Mouse (Mus musculus) MEL (cell line): ENCODE measurements at regions not wholly inside any gene's neighbourhood (a gene's known extent, or its start where the extent isn't known, plus 50 kb on each side); places are given as distances from the start of the nearest gene placed in this dataset.
A peak's percentile ranks its signal among the peaks of the same experiment; 100 is the strongest.

Source experiments
- DNase-seq: peaks from one replicate; pipeline ENCODE4 v3.0.0; 2011; ENCODE audit warnings: low read depth, low spot score
- H3K27ac ChIP-seq: 2 replicates; pipeline ENCODE4 v1.5.1; 2012; ENCODE audit warnings: low read depth, mild to moderate bottlenecking, control low read depth, low read length, moderate library complexity; ENCODE audit not compliant: control insufficient read depth
- H3K27me3 ChIP-seq, 2 experiments: fragments of 150-350 bp in 1 of 2; sonication (generic) in 1 of 2; 2 replicates each; pipeline ENCODE4 v1.6.1; 2012; ENCODE audit warnings: low read length in 2 of 2, mild to moderate bottlenecking in 2 of 2, improper control_type of control experiment in 1 of 2, moderate library complexity in 1 of 2; ENCODE audit not compliant: insufficient read depth in 2 of 2, control insufficient read depth in 1 of 2
- H3K36me3 ChIP-seq, 2 experiments: 2 replicates each; pipeline ENCODE4 v1.6.1; 2012 to 2014; ENCODE audit warnings: low read length in 2 of 2, improper control_type of control experiment in 1 of 2, inconsistent platforms in 1 of 2, mild to moderate bottlenecking in 1 of 2; ENCODE audit not compliant: insufficient read depth in 2 of 2, control insufficient read depth in 1 of 2
- H3K4me1 ChIP-seq, 2 experiments: fragments of 150-350 bp in 1 of 2; sonication (generic) in 1 of 2; 2 replicates each; pipeline ENCODE4 v1.6.1; 2012; ENCODE audit warnings: low read length in 2 of 2, improper control_type of control experiment in 1 of 2, mild to moderate bottlenecking in 1 of 2; ENCODE audit not compliant: insufficient read depth in 2 of 2, control insufficient read depth in 1 of 2
- H3K4me3 ChIP-seq, 2 experiments: fragments of 150-350 bp in 1 of 2; sonication (generic) in 1 of 2; 2 replicates each; pipeline ENCODE4 v1.5.1; 2012; ENCODE audit warnings: low read depth in 2 of 2, low read length in 2 of 2, mild to moderate bottlenecking in 2 of 2, moderate library complexity in 2 of 2, control low read depth in 1 of 2, improper control_type of control experiment in 1 of 2; ENCODE audit not compliant: control insufficient read depth in 1 of 2, insufficient read depth in 1 of 2
- H3K79me2 ChIP-seq: 2 replicates; pipeline ENCODE4 v1.6.1; 2012; ENCODE audit warnings: mild to moderate bottlenecking, low read length, moderate library complexity; ENCODE audit not compliant: control insufficient read depth, poor library complexity, insufficient read depth
- H3K9ac ChIP-seq: 2 replicates; pipeline ENCODE4 v1.6.1; 2012; ENCODE audit warnings: low read depth, mild to moderate bottlenecking, control low read depth, low read length, moderate library complexity; ENCODE audit not compliant: control insufficient read depth, poor library complexity, severe bottlenecking
- H3K9me3 ChIP-seq: fragments of 150-350 bp; sonication (generic); replicated peaks from 2 replicates; pipeline ENCODE4 v1.6.1; 2012; ENCODE audit warnings: mild to moderate bottlenecking, low read length, improper control_type of control experiment, moderate library complexity; ENCODE audit not compliant: insufficient read depth
- BHLHE40 ChIP-seq: IDR thresholded peaks from 2 replicates; pipeline ENCODE4 v1.6.1; 2012; ENCODE audit warnings: low read depth, mild to moderate bottlenecking, inconsistent platforms, low read length, improper control_type of control experiment, borderline replicate concordance
- CHD2 ChIP-seq: IDR thresholded peaks from 2 replicates; pipeline ENCODE4 v1.6.1; 2011; ENCODE audit warnings: low read length, improper control_type of control experiment
- ELF1 ChIP-seq: IDR thresholded peaks from 2 replicates; pipeline ENCODE4 v1.6.1; 2014; ENCODE audit warnings: low read depth, mild to moderate bottlenecking, inconsistent platforms, low read length, improper control_type of control experiment, moderate library complexity
- EP300 ChIP-seq, 2 experiments: IDR thresholded peaks; 2 replicates each; pipeline ENCODE4 v1.6.1; 2011; ENCODE audit warnings: improper control_type of control experiment in 2 of 2, low read length in 2 of 2, low read depth in 1 of 2, mild to moderate bottlenecking in 1 of 2
- ETS1 ChIP-seq: IDR thresholded peaks from 2 replicates; pipeline ENCODE4 v1.6.1; 2012; ENCODE audit warnings: low read depth, mild to moderate bottlenecking, inconsistent platforms, low read length, improper control_type of control experiment, moderate library complexity
- GATA1 ChIP-seq: IDR thresholded peaks from 2 replicates; pipeline ENCODE4 v1.6.1; 2011; ENCODE audit warnings: low read depth, low read length, improper control_type of control experiment
- KAT2A ChIP-seq: conservative IDR thresholded peaks from 2 replicates; pipeline ENCODE4 v1.6.1; 2012; ENCODE audit warnings: low read depth, low read length, improper control_type of control experiment, inconsistent platforms
- MEF2A ChIP-seq: IDR thresholded peaks from 2 replicates; pipeline ENCODE4 v1.6.1; 2014; ENCODE audit warnings: low read depth, mild to moderate bottlenecking, inconsistent platforms, low read length, improper control_type of control experiment; ENCODE audit not compliant: poor library complexity, insufficient replicate concordance, severe bottlenecking; ENCODE audit errors: extremely low read depth
- MXI1 ChIP-seq: IDR thresholded peaks from 2 replicates; pipeline ENCODE4 v1.6.1; 2011; ENCODE audit warnings: mild to moderate bottlenecking, low read depth, low read length, improper control_type of control experiment
- MYB ChIP-seq: IDR thresholded peaks from 2 replicates; pipeline ENCODE4 v1.6.1; 2011; ENCODE audit warnings: mild to moderate bottlenecking, low read depth, low read length, improper control_type of control experiment
- RAD21 ChIP-seq: IDR thresholded peaks from 2 replicates; pipeline ENCODE4 v1.6.1; 2011; ENCODE audit warnings: mild to moderate bottlenecking, low read depth, low read length, improper control_type of control experiment
- RCOR1 ChIP-seq: IDR thresholded peaks from 2 replicates; pipeline ENCODE4 v1.6.1; 2012; ENCODE audit warnings: low read depth, mild to moderate bottlenecking, inconsistent platforms, low read length, improper control_type of control experiment
- SIN3A ChIP-seq: IDR thresholded peaks from 2 replicates; pipeline ENCODE4 v1.6.1; 2012; ENCODE audit warnings: low read length, improper control_type of control experiment, inconsistent platforms
- SMC3 ChIP-seq: IDR thresholded peaks from 2 replicates; pipeline ENCODE4 v1.6.1; 2011; ENCODE audit warnings: low read depth, low read length, improper control_type of control experiment
- TAL1 ChIP-seq: IDR thresholded peaks from 2 replicates; pipeline ENCODE4 v1.6.1; 2012; ENCODE audit warnings: mild to moderate bottlenecking, inconsistent platforms, low read length, moderate library complexity, mixed read lengths
- TBP ChIP-seq: IDR thresholded peaks from 2 replicates; pipeline ENCODE4 v1.8.0; 2011; ENCODE audit warnings: low read depth, low read length, improper control_type of control experiment
- TCF12 ChIP-seq: IDR thresholded peaks from 2 replicates; pipeline ENCODE4 v1.6.1; 2014; ENCODE audit warnings: low read depth, mild to moderate bottlenecking, inconsistent platforms, low read length, improper control_type of control experiment, moderate library complexity
- UBTF ChIP-seq: IDR thresholded peaks from 2 replicates; pipeline ENCODE4 v1.6.1; 2012; ENCODE audit warnings: low read depth, mild to moderate bottlenecking, inconsistent platforms, low read length, improper control_type of control experiment, moderate library complexity, borderline replicate concordance; ENCODE audit not compliant: insufficient read depth
- USF1 ChIP-seq: IDR thresholded peaks from 2 replicates; pipeline ENCODE4 v1.6.1; 2014; ENCODE audit warnings: low read depth, mild to moderate bottlenecking, inconsistent platforms, low read length, improper control_type of control experiment, moderate library complexity
- ZKSCAN1 ChIP-seq: IDR thresholded peaks from 2 replicates; pipeline ENCODE4 v1.6.1; 2012; ENCODE audit warnings: low read depth, mild to moderate bottlenecking, inconsistent platforms, low read length, improper control_type of control experiment, moderate library complexity
- ZNF384 ChIP-seq: IDR thresholded peaks from 2 replicates; pipeline ENCODE4 v1.6.1; 2012; ENCODE audit warnings: low read depth, mild to moderate bottlenecking, inconsistent platforms, low read length, improper control_type of control experiment

- peaks cover 0 to 6% of the 10 kb centered on the region in 2 experiments; a peak in 2 of 4 replicates for H3K36me3 ChIP-seq
- H3K27me3 ChIP-seq, result no peaks in the 10 kb centered on the region
- TF ChIP-seq MYB (no peak), TAL1 (no peak), RCOR1 (peak; percentile 69), TCF12 (peak; percentile 71), CHD2 (no peak), RAD21 (no peak), KAT2A (peak; percentile 46; the same call in 1 of the 2 replicates), BHLHE40 (peak; percentile 24; the same call in 1 of the 2 replicates), SIN3A (peak; percentile 46; the same call in 1 of the 2 replicates), ELF1 (no peak), EP300 (IDR thresholded peaks at IDR 0.05; ENCODE audit: low read depth in 1 of 2, low read length in 2 of 2) (peak; percentile 72 to 73), TBP (no peak), MXI1 (peak; percentile 35; the same call in 1 of the 2 replicates), ETS1 (peak; percentile 82), USF1 (no peak), ZKSCAN1 (no peak), MEF2A (peak; percentile 76; the same call in 1 of the 2 replicates), UBTF (no peak), ZNF384 (peak; percentile 49; the same call in 1 of the 2 replicates), GATA1 (peak; percentile 52; the same call in 1 of the 2 replicates)
- no peak overlapping the region for H3K27ac ChIP-seq
- peak overlapping the region in 1 of 2 experiments; percentile 19; a peak in 1 of 4 replicates for H3K4me3 ChIP-seq
- H3K9me3 ChIP-seq, result no peaks in the 10 kb centered on the region
- H3K79me2 ChIP-seq, result no peaks in the 10 kb centered on the region
- peaks cover 0 to 5% of the 10 kb centered on the region in 2 experiments; a peak in 2 of 4 replicates for H3K4me1 ChIP-seq
- no peak overlapping the region for H3K9ac ChIP-seq
- peak; percentile 18 for DNase-seq
Observed at GRCm38 (mm10) chr15:24433083-24433482, 980.5 kb downstream of the Basp1 start.

- Histone ChIP-seq H3K36me3 (peaks cover 0 to 6% of the 10 kb centered on the region in 2 experiments; a peak in 2 of 4 replicates), H3K4me3 (no peak overlapping the region), H3K27ac (no peak overlapping the region), H3K27me3 (no peaks in the 10 kb centered on the region), H3K9ac (no peak overlapping the region), H3K79me2 (no peaks in the 10 kb centered on the region), H3K9me3 (no peaks in the 10 kb centered on the region), H3K4me1 (peaks cover 0 to 5% of the 10 kb centered on the region in 2 experiments; a peak in 2 of 4 replicates)
- no peak for DNase-seq
- no peak for TF ChIP-seq SMC3
Observed at GRCm38 (mm10) chr15:24429154-24429553, 984.4 kb downstream of the Basp1 start.
